Mouse (Mus musculus) kidney, postnatal 14 days (tissue): ENCODE measurements at regions not wholly inside any gene's neighbourhood (a gene's known extent, or its start where the extent isn't known, plus 50 kb on each side); places are given as distances from the start of the nearest gene placed in this dataset.
"Not testable (repeated sequence)": the region's sequence is repeated elsewhere in the genome, so short reads cannot be mapped to it uniquely, and the experiment has no call there.

Experiments
- DNase-seq: peaks from one replicate; pipeline ENCODE4 v3.0.0; 2022; ENCODE audit warnings: mixed read lengths

DNA sequence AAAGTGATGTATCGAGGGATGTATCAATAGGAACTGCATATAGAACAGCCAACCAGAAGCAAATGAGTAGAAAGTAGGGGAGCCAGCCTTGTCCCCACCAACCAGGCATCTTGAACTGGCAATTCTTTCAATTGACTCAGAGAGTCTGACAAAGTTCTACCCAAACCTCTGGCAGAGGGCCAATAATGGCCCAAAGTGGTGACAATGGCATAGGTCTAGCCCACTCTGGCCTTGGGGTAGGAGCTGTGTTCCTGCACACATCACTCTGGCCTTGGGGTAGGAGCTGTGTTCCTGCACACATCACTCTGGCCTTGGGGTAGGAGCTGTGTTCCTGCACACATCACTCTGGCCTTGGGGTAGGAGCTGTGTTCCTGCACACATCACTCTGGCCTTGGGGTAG is 373.5 kb downstream of the Tcerg1l start:
- DNase-seq = not testable (repeated sequence)

DNA sequence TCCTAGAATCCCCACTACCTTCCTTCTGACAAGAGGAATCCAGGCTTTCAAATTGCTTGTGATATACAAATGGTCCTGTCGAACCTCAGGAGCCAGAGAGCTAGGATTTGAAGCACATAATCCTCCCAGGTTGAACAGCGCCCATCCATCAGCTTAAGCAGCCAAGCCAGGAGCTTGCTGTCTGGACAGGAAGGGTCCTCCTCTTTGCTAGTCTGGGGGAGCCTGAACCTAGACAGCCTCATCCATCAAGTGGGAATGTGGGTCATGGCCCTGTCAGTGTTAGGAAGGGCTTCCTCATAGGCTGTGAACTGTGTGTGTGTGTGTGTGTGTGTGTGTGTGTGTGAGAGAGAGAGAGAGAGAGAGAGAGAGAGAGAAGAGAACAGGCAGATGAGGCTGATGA is 345.8 kb downstream of the Tcerg1l start:
- DNase-seq = no peak

DNA sequence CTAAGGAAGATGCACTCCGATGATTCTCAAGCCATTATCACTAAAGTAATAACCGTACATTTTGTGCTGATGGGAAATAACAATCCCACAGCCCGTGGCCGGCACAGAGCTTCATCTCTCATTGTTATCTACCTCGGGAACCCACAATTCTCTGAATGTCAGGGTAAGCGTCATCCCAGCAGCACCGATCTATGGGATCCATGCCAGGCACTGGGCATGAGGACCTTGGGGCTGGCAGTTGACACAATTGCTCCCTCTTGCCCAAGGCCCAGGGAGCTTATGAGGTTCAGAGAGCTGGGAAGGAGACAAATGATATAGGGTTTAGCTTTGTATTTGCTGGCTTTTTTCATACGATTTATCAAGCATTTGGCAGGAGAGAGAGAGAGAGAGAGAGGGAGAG is 342.8 kb downstream of the Tcerg1l start:
- DNase-seq = no peak

DNA sequence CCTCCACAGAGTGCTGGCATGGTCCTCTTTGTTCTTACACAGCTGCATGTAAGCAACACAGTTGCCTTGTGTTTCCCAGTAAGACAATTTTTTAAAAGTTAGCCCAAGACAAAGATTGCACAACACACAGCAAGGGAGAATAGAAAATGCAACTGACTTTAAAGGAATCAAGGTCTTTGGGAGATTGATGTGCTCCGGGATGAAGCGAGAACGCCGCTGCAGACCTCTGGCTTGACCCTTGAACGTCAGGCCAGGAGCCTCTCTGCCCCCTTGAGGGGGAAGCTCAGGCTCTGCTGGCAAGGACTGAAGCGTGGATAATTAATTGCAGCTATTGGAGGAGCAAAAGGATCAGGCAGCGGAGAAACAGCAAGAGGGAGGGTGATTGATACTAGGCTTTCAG is 336.4 kb downstream of the Tcerg1l start:
- DNase-seq = peak; percentile 2

DNA sequence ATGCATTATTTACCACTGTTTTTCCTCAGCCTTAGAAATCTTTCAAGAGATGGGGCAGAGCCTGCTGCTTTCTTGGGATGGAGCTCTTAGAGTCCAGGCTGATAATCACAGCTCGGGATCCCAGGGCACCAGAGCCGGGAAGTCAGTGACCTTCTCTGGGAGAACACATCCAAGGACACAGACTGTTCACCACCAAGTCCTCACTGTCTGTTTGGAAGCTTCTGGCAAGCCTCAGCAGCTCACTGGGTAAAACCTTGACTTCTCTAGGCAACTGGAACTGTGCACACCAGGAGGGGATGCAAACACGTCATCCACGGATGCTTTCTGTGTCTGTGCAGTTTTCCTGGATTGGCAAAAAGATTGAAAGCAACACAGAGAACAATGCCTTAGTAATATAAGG is 330.6 kb downstream of the Tcerg1l start:
- DNase-seq = no peak

DNA sequence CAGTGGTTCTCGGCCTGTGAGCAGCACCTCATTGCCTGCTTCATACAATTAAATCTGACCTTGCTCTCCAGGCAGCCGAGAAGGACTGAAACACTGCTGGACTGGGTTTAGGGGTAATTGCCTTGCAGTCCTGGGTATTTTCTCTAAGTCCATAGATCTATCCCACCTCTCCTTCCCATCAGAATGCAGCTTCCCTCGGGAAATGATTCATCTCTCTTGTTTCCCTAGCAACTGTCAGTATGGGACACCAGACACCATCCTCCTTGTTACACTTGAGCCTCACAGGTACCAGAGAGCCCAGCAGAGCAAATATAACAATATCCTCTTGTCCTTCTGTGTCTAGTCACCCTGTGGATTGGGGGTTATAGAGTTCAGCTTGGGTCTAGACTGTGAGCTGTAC is 322.3 kb downstream of the Tcerg1l start:
- DNase-seq = no peak

DNA sequence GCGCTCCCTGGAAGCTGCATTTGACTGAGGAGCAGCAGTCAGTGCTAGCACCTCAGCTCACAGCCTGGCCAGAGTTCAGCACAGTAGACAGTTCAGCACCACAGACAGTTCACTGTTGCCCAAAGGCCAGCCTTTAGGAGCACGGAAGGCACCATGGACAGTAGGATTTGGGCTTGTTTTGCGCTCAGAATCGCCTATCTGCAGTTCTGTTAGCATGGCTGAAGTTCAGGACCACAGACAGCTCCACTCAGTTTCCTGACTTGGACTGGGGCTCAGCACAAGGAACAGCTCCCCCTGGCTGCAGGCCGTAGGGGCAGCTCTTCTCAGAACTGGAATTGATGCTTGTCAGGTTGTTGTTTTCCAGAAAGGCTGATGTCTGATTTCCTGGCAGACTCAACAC is 313.6 kb downstream of the Tcerg1l start:
- DNase-seq = peak; percentile 91

DNA sequence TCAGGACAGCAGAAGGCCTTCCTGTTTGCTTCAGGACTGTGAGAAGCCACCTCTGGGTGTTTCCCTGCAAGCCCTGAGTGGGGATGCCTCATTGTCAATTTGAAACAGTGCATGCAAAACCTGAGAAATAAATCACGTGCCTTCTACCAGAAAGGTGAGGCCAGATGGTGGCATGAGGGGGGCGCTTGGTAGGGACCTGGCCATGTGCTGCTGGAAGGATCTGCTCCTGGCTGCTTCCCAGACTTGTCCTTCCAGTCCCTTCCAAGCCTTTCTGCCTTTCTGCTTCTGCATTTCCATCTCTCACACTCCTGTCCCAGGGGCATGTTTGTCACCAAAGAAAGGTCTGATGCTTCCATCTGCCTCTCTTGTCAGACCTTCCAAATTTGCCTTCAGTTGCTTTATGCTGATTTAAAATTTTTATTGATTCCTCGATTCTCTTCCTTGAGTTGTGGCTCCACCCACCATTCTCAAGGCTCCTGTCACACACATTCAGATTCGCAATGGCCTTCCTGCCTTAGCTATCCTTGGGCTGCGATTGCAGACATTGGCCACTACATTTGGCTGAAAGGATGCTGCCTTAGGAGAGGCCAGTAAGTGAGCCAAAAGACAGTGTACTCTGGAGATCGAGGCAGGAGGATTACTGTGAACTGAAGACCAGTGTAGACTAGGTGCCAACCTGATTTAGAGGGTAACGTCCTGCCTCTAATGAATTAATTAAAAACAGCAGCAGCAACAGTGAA is 289.9 kb downstream of the Tcerg1l start:
- DNase-seq = no peak

DNA sequence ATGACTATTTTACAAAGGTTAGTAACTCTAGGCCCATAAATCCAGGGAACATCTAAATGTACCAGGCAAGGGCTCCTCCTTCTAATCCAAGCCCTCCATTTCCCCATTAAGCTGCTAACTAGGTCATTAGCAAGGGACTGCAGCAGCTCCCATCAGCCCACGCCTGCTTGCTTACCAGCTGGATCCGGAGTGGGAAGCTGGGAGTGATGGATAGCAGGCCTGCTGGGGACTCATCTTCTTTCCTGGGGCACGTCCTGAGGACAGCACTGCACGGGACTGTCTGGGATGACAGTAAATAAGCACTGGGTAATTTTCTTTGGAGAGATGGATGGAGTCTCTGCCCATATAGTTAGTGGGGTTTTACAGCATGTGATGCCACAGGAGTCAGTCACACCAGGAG is 276.0 kb downstream of the Tcerg1l start:
- DNase-seq = no peak

DNA sequence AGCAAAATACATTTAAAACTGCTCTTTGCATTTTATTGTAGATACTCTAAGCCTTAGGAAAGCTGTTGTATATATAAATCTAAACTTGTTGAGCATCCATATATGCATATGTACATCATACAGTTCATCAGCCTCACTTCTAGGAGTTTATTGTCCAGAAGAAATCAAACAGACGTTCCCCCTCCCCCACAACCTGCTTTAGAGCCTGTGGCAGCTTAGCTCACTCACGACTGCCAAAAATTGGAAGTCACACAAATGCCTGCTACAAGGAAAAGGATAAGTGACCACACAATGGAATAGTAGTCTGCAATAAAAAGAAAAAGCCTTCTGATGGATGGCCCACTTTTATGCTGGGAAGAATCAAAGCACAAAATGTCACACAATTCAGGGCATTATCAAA is 267.8 kb downstream of the Tcerg1l start:
- DNase-seq = no peak

DNA sequence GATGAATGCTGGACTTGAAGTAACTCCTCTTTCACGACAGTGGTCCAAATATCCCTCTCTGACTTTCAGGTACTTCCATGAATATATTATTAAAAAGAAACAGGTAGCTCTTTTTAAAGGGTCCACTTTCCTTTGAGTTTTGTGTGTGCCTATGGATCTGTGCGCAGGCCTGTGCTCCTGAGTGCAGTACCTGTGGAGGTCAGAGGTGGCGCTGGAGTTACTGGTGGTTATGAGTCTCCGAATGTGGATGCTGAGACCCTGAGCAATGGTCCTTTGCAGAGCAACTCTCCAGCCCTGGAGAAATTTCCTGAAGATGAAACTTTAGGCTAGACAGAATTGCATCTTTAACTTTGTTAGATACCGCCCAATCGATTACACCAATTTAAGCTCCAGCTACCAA is 264.1 kb downstream of the Tcerg1l start:
- DNase-seq = no peak

DNA sequence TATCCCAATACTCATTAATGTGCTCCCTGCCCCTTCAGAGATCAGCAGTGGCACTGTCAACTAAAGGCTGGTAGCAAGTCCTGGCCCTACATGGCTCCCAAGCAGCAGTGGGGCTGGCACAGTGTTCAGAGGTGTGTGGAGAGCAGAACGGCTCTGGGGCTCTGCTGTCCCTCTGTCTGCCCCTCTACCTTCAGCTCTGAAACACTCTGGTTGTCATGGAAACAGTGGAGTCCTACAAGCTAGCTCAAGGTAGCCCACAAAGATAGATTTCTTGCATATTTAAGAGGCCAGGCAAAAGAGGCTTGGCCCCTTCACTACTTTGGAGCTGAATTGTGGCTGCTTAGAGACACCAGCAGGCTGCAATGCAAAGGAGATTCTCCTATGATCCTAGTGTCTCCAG is 259.6 kb downstream of the Tcerg1l start:
- DNase-seq = no peak

DNA sequence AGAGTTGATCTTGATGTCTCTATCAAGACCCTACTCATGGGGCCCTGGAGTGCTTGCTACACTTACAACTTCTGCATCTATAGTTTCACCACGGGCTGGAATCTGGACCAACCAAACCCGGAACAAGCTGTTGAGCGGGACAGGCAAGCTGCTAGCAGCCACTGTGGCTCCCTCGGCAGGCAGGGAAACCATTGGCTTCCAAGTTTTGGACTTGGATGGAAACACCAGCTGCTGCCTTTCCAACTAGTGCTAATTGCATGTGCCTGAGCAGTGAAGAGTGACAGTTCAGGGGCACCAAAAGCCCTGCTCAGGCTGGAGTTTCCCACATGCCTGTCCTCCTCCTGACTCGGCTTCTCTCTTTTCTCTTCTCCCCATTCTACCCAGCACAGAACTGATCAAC is 257.8 kb downstream of the Tcerg1l start:
- no peak for DNase-seq

DNA sequence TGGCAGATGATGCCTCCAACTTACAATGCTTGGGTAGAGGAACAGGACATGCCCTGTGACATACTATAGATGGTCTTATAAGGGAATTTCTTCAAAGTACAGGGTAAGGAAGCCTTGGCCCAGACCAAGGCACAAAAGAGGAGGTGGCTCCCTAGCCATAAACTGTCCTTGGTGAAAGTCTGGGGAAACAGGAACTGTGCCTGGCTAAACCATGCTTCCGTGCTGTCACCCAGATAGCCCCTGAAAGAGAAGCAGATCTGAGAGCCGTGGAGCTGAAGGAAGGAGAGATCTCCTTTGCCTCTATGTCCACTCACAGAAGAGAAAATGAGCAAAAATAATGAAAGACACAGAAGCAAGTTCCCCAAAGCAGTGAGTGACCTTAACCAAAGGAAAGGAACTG is 248.0 kb downstream of the Tcerg1l start:
- DNase-seq = no peak

DNA sequence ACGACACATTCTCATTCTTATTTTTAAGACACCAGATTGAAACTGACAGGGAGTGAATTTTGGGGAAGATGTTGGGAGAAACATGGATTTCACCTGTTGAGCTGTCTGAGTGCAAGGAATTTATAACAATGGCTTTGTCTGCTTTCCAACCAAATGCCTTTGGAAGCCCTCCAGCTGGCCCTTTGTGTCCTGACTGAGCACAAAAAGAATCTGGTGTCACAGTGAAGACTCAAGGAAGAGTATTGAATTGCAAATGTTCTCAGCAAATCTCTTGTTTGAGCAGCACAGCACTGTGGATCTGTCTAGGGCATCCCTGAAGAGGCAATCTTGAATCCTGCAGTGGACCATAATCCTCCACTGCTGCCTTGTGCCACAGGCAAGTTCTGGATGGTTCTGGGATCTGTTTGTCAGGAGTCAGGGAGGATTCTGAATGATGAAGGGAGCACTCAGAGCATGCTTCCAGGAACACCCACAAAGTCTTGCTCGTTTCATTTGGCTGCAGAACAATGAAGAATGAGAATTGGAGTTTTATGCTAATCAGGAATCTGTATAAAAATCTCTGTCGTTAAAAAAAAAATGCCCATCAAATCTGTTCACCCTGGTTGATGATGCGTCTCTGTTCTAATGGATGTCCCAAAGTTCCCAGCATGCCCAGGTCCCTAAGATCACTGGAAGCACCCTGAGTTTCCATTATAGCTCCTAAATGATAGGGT is 243.9 kb downstream of the Tcerg1l start:
- no peak for DNase-seq
